Mouse (Mus musculus) cerebellum, postnatal 10 days (tissue): Measurements from ENCODE around the gene Eno2.
"Not testable (repeated sequence)": the region's sequence is repeated elsewhere in the genome, so short reads cannot be mapped to it uniquely, and the experiment has no call there.

Source experiments
- DNase-seq, 2 experiments: peaks; one replicate each; pipeline ENCODE4 v3.0.0; 2021; ENCODE audit warnings: mixed read lengths in 2 of 2

Gene Eno2

GRCm38 (mm10) chr6:124805341-124806321, 36.2 kb upstream of the Eno2 start:
- peak; percentile 97 to 98 for DNase-seq

- no peak for DNase-seq
Observed at GRCm38 (mm10) chr6:124804341-124804740, 34.9 kb upstream of the Eno2 start.

GRCm38 (mm10) chr6:124803691-124804090, 34.2 kb upstream of the Eno2 start:
- not testable (repeated sequence) for DNase-seq

DNA sequence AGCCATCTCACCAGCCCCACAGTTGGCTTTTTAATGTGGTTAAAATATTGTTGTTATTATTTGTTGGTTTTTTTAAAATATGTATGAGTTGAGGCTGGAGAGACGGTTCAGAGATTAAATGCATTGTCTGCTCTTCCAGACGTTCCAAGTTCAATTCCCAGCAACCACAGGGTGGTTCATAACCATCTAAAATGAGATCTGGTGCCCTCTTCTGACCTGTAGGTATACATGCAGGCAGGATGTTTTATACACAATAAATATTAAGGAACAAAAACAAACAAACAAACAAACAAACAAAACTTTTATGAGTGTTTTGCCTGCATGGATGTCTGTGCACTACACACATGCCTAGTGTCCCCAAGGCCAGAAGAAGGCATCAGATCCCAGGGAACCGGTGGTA, 33.6 kb upstream of the Eno2 start:
- DNase-seq: no peak

DNA sequence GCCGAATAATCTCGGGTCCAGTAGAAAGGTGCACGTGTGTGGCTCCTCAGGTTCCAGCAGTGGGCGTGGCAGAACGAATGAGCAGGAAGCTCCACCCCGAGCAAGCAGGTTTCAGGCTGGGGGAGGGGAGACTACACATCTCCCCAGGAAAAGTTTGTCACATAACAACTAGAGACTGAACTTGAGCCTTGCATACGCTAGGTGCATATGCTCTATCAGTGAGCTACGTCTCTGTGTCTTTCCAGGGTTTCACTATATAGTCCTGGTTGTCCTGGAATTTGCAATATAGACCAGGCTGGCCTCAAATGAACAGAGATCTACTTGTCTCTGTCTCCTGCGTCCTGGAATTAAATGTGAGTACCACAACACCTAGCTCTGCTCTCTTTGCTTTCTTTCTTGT, 32.9 kb upstream of the Eno2 start:
- DNase-seq: not testable (repeated sequence)

DNA sequence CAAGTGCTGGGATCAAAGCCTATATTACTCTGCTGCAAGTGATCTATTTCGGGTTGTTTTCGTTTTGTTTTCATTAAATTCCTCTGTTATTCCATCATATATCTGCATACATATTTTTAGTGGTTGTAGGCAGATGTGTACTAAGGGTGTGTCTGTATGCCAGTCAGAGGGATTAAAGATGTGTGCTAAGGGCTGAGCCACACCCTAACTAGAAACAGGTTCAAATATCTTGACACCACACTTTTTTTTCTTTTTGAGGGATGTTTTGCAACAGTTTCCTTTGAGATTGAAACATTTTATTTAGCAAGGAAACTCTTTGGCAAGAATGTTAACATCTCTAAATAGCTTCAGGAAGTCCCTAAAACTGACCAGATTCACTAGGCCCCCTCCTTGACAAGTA, 26.7 kb upstream of the Eno2 start:
- no peak for DNase-seq

DNA sequence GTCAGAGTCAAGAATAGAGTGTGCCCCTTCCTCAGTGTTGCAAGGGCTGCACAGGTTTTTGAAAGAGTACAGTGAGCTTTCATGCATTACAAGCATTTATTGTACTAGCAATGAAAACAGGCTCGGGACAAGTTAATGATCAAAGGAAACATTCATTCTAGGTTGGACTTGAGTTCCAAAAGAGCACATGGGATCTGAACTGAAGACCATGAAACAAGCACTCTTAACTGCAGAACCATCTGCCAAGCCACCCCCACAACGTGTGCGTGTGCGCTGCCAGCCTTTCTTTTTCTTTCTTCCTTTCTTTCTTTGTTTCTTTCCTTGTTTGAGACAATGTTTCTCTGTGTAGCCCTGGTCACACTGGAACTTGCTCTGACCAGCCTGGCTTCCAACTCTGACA, 26.3 kb upstream of the Eno2 start:
- no peak for DNase-seq

- no peak for DNase-seq
Observed at GRCm38 (mm10) chr6:124791911-124792310, 22.4 kb upstream of the Eno2 start.

DNA sequence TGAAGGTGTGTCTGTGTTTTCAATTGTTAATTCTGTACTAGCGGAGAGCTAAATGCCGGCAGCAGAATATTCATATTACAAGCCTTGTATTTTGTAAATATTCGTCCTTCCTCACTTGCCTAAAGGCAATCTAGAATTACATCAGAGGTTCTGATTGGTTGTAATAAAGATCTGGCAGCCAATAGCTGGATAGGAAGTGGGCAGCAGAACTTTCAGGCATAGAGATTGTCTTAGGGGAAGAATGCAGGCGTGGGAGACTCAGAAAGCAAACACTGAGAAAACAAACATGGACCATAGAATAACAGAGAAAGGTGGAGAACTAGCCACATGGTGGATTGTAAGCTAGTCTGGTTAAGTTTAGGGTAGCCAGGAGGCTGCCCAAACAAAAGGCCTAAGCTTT, 20.6 kb upstream of the Eno2 start:
- no peak for DNase-seq

DNA sequence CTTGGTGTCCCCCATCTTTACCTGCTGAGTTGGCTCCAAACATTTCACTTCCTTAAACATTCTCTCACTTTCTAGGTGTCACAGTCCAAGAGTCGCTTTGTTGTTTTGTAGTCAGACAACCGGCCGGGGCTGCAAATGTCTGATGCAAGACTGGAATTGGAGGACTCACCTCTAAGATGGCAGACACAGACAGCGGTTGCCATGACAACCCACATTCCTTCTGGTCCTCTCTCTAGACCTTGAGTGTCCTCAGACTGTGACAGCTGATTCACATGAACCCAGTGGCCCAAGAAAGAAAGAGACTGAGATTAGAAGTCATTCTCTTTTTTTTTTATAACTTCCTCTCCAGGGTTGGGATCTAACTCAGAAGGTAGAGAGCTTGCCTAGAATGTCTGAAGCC, 20.0 kb upstream of the Eno2 start:
- peak; percentile 49 to 50 for DNase-seq

- DNase-seq: peak in 1 of 2 experiments; percentile 55
Observed at GRCm38 (mm10) chr6:124787722-124788121, 18.2 kb upstream of the Eno2 start.

DNA sequence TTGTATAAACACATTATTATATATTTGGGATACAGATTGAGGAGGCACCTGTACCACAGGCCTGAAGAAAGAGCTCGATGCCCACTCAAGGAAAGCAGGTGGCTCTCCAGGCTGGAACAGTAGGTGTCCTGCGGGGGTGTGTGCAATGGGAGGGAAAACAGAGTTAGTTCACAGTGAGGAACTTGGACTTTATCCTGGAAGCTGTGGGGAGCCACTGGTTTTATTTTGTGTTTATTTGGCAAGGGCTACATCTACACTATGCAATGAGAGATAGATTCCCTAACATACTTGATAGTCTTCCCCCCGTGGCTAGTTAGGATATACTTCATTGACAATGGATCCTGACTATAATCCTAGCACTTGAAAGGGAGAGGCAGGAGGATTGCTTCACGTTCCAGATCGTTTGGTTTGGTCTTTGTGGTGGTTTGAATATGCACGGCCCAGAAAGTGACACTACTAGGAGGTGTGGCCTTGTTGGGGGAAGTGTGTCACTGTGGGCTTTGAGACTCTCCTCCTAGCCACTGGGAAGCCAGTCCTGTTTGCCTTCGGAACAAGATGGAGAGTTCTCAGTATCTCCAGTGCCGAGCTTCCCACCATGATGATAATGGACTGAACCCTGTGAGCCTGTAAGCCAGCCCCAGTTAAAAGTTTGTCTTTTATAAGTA, 17.4 kb upstream of the Eno2 start:
- peak; percentile 78 to 83 for DNase-seq

GRCm38 (mm10) chr6:124782436-124782835, 13.0 kb upstream of the Eno2 start:
- DNase-seq: peak in 1 of 2 experiments; percentile 32

DNA sequence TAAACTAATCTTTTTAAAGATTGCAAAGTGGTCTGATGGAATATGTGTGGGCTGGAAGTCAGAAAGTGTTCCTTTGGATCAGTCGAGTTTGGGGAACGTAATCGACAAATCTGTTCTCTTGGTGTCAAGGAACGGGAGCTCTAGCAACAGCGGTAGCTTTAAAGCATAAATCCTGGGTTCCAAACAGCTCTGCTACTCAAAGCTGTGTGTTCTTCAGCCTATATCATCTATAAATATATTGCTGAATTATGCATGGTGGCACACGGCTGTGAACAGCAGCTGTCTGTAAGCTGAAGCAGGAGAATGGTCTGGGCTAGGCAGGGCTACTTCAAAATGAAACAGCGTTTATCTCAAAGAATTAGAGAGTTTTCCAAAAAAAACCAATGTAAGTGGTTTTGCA, 11.4 kb upstream of the Eno2 start:
- no peak for DNase-seq

- DNase-seq: peak in 1 of 2 experiments; percentile 47
Observed at GRCm38 (mm10) chr6:124779984-124780416, 10.5 kb upstream of the Eno2 start.

DNA sequence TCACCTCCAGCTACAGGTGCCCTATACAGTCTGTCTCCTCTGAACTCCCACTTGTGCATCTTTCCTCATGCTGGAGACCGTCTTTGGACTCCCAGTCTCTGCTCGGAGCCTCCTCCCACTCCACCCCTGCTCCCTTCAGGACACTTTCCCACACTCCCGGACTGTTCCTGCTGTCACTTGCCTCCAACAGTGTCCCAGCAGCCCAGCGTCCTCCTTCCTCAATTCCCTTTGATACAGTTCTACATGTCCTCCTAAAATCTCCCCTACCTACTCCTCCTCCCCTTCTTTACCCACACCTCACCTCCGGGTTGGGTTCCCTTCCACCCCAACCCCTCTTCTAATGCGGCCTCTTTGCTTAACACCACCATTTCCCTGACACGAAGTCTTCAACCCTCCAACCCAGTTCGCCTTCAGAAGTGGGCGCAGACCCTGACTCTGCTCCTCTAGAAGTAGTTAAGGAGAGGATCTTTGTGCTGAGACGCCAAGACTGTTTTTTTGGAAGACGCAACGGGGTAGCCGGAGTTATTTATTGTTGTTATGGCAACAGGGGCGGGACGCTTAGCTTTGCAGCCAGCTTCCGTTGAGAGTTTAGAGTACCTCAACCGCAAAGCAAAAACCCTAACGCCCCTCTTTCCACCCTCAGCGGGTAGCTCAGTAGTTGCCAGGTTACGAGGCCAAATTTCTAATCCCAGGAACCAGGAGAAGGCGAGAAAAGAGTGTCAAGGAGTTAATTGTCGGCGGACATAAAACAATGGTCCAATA, 9.9 kb upstream of the Eno2 start, which contains the start of gene Lrrc23:
Gene Lrrc23, minus strand, starts transcription at position 506 of the 762 bp plus-strand sequence.
- DNase-seq: peak; percentile 59 to 70

DNA sequence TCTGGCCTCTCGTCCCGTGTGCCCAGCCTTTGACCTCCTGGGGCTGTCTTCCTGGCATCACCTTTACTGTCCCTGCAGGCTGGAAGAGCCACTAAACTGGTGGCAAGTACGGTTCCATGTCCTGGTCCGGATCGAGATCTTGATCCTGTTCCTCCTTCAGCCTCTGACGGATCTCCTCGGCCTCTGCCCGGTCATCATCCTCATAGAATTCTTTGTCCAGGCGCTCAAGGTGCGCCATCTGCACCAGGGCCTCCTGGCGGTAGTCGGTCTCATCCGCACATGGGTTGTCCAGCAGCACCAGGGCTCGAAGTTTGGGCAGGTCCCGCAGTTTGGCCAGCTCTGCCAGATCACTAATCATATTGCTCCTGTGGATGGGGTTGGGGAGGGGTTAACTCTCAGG, 1.0 kb upstream of the Eno2 start:
- no peak for DNase-seq

GRCm38 (mm10) chr6:124770013-124770412, 540 bp upstream of the Eno2 start:
- no peak for DNase-seq

- no peak for DNase-seq
Observed at GRCm38 (mm10) chr6:124768704-124769044, 799 bp downstream of the Eno2 start.

DNA sequence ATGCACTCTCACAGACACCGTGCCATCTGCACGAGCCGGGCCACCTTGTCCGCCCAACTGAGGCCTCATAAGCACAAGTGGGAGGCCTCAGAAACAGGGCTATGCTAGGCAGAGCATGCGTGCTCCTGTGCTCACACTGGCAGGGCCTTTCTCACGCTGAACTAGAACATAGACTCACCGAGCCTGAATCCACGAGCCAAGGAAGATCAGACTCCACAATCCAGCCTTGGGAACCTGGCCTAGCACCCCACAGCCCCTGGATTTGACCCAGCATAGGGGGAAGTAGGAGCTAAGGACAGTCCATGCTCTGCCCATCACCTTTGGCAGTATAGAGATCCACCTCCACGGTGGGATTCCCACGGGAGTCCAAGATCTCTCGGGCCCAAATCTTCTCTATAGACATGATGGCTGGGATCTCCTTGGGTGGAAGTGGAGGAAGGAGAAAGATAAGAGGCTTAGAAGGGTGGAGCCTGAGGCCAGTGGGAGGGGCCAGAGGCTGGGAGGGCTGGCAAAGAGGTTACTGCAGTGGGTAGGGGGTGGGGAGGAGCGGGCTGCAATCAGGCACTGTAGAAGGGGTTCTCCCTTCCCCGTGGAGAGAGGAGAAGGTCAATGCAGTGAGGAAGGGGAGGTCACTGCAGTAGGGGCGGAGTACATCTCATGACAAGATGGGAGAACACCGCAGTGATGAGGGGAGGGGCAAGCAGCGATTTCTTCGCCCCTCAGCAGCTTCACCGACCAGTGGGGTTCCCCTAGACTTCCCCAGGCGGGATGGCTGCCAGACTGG, 1.4 kb downstream of the Eno2 start:
- peak; percentile 70 to 73 for DNase-seq

GRCm38 (mm10) chr6:124767536-124767919, 1.9 kb downstream of the Eno2 start:
- no peak for DNase-seq

DNA sequence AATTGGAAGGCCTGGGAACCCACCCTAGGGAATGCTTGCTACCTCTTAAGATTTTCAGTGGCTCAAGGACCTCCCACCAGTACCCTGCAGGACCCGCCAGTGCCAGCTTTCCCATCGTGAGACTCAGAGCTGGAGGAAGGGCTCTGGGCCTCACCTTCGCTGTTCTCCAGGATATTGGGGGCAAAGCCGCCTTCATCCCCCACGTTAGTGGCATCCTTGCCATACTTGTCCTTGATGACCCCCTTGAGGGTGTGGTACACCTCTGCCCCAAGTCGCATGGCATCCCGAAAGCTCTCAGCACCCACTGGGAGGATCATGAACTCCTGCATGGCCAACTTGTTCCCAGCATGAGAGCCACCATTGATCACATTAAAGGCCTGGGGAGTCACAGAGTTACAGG, 3.5 kb downstream of the Eno2 start:
- DNase-seq: no peak
